Mouse (Mus musculus) adrenal gland, adult 2 months (tissue): ENCODE measurements around the gene Gnaq. TPM values are rescaled to one million over a fixed set of nuclear protein-coding genes. Genes with fewer than 3 reads are reported as not detected.

Experiments
- DNase-seq: peaks from one replicate; pipeline ENCODE4 v3.0.0; 2021
- polyA plus RNA-seq: library from polyadenylated mRNA; depleted of rRNA; stranded (reverse); fragments of >200 nt; gene quantifications from 2 replicates; pipeline ENCODE4 v1.2.3, GENCODE M21; 2012
- total RNA-seq, 2 experiments: library from RNA; stranded (reverse); gene quantifications; 2 replicates each; pipeline ENCODE4 v1.2.3; 2021

Gene Gnaq
- total and polyA plus RNA-seq, 3 experiments, result 6.9 to 62.5 (median 49.7) TPM

DNA sequence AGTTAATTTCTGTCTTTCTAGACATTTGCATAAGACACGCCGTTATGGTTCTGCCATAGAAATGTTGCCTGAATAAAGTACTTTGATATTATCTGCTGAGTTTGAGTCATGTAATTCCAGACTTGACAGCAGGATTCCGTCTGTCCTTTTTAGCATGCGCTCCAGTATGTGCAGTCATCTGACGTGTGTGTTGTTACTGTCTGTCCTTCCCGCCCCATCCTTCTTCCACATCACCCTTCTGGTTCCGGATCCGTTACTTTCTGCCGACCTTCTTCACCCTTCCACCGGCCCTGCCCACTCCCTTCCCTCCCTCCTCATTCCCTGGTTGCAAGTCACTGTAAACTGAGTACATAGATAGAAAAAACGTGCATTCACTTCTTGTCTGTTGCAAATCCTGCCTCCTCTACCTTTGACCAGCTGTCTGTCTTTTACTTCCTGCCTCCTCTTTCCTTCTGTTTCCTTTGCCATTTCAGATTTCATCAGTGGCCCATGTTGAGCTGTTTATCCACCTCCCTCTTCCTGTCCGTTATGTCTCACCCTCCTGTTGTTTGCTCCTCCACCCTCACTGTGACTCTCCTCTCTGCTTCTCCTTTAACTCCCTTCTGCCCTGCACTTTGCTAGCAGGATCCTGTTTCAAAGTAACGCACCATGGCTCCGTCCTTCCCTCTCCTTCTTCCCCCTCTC lies 185.6 kb downstream of the Gnaq start:
- no peak for DNase-seq

DNA sequence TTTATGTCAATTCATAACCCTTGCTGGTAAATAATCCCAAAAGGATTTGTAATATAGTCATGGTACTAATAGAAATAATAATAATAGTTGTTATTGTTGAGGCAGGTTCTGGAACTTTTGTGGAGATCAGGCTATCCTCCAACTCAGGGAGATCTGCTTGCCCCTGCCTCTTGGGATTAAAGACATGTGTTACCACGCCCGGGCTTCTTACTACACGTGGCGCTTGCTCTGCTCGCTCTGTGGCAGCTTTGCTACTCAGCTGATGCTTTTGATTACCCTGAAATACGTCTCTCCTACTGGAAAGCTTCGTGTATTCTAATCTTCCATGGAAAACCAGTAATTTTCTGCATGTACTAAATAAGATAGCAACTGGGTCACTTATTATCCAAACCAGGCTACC lies 187.4 kb downstream of the Gnaq start:
- no peak for DNase-seq

DNA sequence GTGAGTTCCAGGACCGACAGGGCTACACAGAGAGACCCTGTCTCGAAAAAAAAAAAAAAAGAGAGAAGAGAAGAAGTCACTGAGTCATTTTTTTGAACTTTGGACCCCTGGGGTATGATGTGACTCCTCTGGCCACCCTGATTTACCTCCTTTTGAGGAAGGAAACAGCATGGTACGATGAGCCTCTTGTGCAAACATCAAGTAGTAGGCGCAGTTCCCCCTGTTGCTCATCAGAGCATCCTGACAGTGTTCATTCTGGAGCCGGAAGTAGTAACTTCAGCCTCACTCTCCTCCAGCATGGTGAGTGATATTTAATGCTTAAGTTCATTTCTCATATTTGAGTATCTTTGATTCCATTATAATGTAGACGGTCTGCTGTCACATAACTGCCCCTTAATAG lies 190.4 kb downstream of the Gnaq start:
- DNase-seq, result no peak

DNA sequence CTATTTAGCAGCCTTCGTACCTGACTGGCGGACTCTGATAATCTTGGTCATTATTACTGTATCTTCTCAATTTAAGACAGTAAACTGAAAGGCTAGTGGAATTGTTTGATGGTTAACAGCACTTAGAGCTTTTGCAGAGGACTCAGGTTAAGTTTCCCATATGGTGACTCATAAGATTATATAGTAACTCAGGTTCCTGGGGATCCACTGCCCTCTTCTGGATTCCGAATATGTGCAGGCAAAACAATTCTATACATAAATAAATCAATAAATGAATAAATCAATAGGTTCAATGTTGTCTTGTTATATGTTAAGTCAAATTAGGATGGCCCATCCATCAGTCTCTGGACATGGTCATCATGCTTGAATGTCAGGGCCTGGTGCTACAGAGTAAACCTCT lies 191.6 kb downstream of the Gnaq start:
- DNase-seq, result no peak

DNA sequence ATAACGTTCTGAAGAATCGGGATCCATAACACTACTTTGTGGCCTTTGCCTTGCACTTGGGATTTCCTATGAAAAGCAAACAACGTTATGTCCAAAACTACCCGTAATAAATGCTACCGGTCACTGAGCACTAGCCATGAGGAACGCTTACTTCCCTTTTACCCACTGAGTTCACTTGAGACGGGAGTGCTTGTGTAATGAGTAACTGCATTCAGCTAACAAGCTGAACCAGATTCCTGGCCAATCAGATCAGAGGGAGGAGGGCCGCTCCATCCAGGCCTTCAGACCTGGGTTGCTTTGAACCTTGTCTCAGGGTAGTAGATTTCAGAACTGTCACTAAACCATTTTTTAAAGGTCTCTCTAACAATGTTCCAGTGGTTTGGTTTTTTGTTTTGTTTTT lies 193.3 kb downstream of the Gnaq start:
- peak; percentile 72 for DNase-seq

DNA sequence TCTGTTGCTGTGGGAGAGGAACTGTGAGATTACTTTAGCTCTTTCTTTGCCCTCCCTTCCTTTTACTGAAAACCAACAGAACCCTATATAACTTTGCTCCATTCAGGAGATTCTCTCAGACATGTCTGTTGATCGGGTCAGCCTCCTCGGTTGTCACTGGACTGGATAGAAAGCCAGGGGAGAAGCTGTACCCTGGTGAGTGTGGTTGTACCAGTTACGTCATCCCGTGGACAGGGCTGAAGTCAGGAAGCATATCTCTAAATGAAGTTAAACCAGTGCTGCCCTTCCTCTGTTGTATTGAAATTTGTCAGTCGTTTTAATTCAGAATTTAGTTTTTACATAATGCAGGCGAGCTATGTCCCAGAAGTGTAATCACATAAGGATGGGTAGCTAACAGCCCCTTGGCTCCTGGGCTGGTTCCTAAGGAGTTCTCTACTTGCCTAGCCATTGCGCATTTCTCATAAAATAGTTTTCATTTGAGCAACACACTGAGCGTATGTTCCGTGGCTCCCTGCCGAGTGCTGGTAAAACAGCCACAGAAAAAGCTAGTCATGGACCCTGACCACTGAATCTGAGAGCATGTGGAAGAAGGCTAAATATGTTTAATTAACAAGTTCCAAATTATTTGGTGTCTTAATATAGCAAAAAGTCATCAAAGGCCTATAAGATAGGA lies 194.9 kb downstream of the Gnaq start:
- DNase-seq, result no peak

DNA sequence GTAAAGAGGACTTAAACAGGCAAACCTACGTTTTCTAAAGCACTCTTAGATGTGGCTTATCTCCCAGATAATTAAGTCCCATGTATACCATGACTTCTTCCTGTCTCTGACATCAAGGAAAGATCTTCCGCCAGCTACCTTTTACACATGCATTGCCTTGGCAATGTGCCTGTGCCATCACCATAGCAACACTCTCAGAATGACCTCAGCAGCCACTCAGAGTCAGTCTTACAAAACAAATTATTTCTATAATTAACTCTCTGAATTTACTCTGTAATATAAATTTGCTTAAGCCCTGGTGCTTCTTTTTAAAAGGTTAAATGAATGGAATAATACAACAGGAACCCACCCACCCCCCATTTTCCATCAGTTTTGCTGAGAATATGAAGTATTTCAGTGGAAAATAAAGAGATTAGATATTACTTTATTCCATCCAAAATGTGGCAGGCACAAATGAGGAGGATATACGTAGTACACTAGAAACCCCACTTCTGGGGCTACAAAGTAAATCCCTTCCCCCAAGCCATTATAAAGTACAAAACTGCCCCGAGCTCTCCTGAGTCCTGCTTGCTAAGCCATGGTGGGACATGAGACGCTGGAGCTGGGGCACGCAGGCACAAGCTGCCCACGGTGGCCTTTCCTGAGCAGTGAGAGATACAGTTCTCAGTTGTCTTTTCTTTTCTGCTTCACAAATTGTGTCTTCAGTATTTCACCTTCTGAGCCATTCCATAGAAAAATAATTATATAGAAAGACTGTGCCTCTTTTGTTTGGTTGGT lies 195.6 kb downstream of the Gnaq start:
- peak; percentile 89 for DNase-seq

DNA sequence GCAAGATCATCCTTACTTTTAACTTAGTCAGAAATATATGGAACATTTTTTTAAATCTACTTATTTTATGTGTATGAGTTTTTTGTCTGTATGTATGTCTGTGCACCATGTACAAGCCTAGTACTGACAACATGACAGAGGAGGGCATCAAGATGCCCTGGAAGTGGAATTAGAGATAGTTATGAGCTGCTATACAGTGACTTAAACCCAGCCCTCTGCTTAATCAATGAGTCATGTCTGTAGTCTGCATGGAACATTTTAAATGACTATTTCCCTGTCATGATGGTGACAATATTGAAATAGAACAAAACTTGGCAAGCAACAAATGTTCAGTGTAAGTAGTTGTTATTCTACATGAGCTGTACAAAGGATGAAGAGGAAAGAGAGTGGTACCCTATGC lies 196.4 kb downstream of the Gnaq start:
- DNase-seq, result no peak

DNA sequence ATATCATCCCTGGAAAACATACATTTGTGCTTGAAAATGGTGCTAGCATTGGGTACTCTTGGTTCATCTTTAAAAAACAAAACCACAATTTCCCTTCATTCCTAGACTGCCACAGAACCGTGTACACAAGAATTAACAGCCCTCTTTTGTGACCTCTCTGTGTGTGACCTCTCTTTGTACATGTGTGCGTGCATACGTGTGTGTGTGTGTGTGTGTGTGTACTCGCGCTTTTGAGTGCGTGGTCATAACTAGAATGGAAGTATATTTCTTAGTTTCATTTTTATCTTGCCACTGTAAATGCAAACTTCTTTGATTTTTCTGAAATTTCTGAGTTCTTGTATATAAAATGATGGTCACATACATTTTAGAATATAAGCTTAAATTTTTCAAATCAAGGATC lies 197.0 kb downstream of the Gnaq start:
- no peak for DNase-seq

DNA sequence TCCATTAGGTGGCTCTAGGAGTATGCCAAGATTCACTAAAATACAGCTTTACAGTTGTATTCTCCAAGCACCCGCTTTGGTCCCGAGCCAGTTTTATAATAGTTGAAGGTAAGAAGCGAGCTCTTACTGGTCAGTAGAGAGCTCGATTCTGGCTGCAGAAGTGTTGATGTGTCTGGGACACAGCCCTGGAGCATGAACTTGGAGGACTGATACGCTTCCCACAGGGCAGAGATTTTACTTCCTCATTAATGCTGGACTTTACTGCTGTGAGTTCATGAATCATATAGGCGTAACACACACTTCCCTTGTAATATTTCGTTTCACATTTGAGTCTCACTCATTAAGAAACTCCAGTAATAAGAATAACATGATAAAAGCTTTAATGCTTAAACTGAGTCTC lies 197.5 kb downstream of the Gnaq start:
- DNase-seq, result no peak

DNA sequence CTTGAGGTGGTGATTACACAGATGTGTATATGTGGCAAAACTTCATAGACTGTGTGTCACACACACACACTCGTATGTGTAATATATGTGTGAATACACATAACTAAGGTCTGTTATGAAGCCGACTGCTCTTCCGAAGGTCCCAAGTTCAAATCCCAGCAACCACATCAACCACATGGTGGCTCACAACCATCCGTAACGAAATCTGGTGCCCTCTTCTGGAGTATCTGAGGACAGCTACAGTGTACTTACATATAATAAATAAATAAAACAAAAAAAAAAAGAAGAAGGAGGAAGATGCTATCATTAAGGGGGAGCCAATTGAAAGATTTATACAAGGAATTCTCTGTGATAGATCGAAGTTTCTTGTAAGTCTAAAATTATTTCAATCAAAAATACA lies 198.4 kb downstream of the Gnaq start:
- DNase-seq, result no peak

DNA sequence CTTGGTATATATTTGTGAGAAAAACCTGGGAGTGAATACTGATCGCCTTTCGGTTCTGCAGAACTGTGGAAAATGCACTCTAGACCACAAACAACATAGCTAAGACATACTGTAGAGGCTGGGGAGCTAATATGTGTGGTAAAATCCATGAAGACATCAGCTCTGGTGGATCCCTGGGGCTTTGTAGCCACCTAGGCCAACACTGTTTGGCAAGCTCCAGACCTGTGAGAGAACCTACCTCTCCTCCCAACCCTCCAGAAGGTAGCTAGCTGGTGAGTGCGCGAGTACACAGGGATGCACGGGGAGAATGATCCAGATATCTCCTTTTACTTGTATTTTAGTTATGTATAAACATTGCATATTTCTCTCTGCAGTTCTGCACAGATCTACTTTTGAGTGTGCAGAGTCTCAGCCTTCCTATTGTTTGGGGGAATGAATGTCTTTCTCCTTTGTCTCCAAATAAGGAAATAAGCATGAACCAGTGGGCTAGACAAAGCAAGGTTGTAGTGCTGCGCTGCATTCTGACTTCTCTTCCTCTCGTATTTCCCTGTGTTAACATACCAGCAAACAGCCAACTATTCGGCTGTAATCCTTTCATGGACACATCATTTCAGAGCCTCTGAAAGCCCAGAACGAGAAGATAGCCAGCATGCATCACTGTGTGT lies 205.4 kb downstream of the Gnaq start:
- DNase-seq, result no peak

DNA sequence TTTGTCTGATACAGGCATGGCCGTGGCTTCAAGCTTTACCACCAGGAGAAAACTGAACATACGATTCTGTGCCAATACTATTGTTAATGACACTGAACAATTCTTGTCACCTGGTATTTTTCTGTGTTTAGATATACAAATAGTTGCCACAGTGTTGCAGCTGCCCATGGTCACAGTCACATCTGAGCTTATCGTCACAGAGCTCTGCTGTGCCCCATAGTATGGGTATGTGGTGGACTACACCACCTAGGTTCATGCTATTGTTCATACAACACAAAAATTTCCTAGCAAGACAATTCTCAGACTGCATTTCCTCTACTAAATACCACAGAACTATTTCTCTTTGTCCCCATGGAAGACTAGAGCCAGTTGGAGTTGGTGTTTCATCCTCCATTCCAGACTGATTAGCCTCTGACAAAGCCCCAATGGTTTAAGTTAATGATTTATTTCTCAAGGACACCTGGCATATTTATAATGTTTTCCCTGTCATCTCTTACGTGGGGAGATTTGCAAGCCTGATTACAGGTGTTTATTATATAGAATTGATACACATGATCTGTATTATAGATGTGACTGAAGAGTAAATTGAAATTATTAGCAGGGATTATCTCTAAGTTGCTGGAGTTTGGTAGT lies 207.4 kb downstream of the Gnaq start:
- no peak for DNase-seq

DNA sequence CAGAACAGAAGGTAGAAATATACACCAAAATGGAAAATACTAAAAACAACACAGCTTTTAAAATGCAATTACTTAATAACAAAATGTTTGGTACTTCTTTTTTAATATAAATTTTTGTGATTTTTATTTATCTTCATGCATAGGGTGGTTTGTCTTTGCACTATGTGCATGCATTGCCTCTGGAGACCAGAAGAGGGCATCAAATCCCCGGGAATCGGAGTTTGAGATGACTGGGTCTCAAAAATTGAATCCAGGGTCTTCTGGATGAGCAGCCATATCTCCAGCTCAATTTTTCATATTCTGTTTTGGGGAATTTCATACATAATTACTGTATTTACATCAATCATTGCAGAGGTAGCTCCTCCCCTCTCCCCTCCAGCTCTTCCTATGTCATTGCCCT lies 210.1 kb downstream of the Gnaq start:
- DNase-seq, result no peak

DNA sequence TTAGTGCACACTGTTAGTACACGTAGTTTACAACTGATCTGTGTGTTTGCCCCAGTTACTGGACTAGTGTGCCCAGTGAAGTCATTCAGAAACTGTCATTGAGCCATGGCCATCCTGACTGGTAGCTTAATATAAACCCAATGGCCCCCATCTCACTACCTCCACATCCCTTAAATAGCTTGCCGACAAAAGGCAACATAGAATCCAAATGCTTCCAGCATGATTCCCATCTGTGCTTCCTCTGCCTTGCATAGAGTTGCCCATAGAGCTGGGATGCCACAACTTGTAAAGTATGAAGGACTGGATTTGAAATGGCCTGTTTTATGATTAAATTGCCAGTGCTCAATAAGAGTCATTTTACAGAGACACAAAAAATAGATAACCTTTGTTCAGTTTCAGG lies 212.9 kb downstream of the Gnaq start:
- no peak for DNase-seq

DNA sequence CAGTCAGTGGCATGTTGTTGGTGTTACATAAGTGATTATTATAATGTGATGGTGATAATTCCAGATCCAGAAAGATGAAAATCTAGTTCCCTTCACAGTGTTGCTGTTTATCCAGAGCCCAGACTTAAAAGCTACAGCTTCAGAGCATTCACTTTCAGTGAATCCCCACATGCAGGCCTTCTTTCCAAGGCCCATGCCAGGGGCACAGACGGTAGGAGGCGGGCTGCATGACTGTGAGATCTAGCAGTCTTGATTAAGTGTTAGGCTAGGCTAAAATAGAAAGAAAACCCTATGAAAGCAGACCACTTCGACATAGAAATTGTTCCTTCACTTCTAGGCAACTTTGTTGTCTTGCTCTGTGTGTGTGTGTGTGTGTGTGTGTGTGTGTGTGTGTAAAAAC lies 214.4 kb downstream of the Gnaq start:
- no peak for DNase-seq

DNA sequence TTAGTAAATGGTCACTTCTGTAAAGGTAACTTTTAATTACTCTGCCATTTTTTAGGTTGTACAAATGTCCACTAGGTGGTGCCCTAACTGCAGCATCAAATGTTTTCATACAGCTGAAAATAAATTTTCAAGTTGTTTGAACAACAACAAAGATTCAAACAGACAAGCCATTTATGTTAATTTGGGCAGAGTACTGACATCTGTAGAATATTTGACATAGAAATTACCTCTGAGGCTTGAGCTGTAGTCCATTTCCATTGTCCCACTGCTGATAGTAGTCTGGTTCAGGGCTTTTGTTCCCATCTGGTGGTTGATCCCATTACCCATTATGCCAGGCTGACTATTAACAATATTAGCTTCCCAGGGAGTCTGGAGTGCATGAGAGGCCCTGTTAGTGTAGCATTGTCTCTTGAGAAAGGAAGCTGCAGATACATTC lies 221.1 kb downstream of the Gnaq start:
- no peak for DNase-seq

DNA sequence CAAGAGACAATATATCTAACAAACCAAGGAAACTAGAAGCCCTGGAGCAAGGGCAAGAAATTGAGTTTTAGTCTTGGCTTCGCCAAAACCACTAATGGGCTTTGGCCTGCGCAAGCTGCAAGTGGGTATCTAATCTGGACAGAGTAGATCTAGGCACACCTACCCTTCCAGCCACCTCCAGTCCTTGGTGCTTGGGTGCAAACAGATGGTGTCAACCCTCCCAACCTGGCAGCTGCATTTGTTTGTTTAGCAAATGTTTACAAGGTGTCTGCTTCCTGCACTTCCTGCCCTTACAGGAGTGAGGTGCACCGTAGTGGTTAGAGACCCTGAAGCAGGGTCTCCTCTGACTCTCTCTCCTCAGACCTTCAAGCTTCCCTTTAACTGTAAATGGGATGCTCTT lies 225.5 kb downstream of the Gnaq start:
- no peak for DNase-seq

DNA sequence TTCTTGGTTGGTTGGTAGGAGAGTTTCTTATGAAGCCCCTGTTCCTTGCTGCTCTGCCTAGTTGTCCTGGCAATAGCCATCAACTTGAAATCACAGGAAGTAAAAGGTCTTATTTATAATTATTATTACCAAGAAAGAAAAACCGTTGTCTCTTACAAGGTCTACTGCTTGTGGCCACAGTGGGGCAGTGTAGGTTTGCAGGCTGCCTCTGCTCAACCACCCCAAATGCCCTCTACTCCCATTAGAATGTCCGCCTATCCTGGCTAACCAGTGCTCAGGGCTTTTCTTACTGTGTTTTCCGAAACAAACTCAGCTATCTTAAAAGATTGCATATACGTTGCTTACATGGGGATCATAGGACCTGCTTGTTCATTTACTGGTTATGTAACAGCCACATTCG lies 226.3 kb downstream of the Gnaq start:
- peak; percentile 66 for DNase-seq

DNA sequence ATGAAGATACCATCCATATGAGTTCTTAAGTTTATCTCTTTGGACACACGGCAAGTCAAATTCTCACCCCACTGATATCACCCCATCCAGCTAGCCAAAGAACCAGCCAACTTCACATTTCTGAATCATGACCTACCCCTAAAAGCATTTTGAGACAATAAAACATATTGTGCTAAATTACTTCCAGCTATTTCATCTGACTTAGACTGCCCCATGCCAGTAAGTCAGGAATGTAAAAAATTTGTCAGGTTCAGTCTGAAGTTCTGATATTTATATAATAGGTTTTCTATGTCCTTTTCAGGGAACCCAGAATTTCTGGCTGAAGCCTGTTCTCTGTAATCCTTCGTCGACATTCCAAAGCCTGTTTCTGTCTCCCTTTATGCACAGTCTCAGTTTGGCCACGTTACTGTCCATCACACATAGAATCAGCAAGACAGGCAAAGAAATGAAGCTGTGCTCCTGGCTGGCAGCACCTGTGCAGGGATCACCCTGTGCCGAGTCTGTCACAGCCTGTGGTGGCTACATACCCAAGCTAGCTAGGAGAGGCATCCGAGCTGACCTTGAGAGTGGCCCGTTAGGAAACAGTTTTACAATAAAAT lies 233.9 kb downstream of the Gnaq start:
- DNase-seq, result no peak

DNA sequence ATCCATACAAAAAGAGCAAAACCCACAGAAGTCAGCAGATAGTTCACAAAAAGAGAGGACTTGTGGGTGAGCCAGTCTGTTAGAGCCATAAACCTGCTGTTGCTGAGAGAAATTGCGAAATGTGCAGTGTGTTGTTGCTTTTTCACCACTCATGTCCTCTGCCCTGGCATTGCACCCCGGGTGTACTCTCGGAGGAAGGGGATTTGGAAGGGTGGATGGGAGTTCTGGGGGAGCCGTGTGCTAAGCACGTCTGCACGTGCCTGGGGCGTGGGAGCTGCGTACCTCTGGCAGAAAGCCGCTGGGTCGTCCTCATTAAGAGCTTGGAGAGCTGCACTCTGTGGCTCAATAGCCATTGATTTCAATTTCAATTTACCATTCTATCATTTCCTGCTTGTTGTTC lies 234.6 kb downstream of the Gnaq start:
- no peak for DNase-seq

DNA sequence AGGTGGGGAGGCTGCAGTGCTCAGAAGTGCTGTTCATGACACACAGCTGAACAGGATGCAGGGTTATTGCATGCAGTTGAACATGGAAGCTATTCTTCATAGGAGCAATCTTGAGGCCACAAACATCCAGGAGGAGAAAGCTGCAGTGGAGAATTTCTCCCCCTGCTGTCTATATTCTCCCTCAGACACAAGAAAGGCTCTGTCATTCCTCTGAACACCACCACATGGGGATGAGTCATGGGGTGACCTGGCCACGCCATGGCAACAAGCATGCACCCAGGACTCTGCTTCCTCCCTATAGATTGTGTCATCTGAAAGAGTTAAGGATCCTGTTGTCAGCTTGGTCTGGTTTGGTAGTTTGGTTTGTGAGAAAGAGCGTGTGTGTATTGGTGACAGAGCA lies 239.0 kb downstream of the Gnaq start:
- DNase-seq, result peak; percentile 52
